Comparison of ENCODE assay signal across 23 mouse cellular contexts in the genomic region with DNA sequence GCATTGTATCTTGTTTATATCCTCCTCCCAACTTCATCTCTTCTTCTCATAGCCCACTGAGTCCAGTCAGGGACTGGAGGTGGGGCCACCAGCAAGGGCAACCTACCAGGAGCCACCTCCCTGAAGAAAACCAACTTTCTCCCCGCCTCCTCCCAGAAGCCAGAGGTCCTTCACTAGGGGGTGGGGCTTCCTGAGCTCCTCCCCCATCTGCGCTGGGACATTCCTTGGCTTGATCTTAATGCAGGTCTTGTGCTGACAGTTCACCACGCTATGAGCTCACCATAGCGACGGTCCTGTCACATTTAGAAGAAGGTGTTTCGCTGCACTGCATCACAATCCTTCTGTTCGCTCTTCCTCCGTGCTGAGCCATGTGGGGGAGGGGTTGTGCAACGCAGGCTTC.
DNase-seq lines count a peak whose midpoint lies in the region; ATAC-seq lines count a peak whose summit lies in the region.
"Had no signal": no experiment of that assay in that cellular context is flagged by ENCODE, and none has a peak within 500 bp of the region (broad histone marks: within the 10 kb centered on the region; RNA-seq: fewer than 3 reads in every experiment).

No protein-coding gene starts in this region.

- H3K4me3 ChIP-seq in midbrain, embryonic 11.5 days (ENCODE audit: low read depth, low read length), result no peak overlapping the region
- no peak overlapping the region for H3K4me3 ChIP-seq in midbrain, embryonic 16.5 days (ENCODE audit: low read depth, low read length)
- H3K4me3 ChIP-seq: embryonic facial prominence, embryonic 12.5 days; forebrain, embryonic 12.5 days; heart, adult 2 months; heart, embryonic 15.5 days; hindbrain, embryonic 10.5 days had no signal

- ATAC-seq in midbrain, embryonic 11.5 days (ENCODE audit: low FRiP score), result no peak
- no peak for ATAC-seq in midbrain, embryonic 16.5 days
- ATAC-seq: activated CD4-positive, CD25-positive, alpha-beta regulatory T cell, adult 4 months; forebrain, embryonic 16.5 days; intestine, embryonic 16.5 days had no signal

- H3K9ac ChIP-seq in midbrain, embryonic 11.5 days (ENCODE audit: low read length), result no peak overlapping the region
- no peak overlapping the region for H3K9ac ChIP-seq in midbrain, embryonic 16.5 days (ENCODE audit: low read depth, low read length)
- H3K9ac ChIP-seq: embryonic facial prominence, embryonic 12.5 days; forebrain, embryonic 12.5 days; heart, embryonic 15.5 days; hindbrain, embryonic 14.5 days had no signal

- H3K36me3 ChIP-seq in midbrain, embryonic 11.5 days (ENCODE audit: control insufficient read depth, insufficient read depth, low read length), result no peaks in the 10 kb centered on the region
- H3K36me3 ChIP-seq in midbrain, embryonic 16.5 days (ENCODE audit: control insufficient read depth, insufficient read depth, low read length), result no peaks in the 10 kb centered on the region
- H3K36me3 ChIP-seq: embryonic facial prominence, embryonic 12.5 days; forebrain, embryonic 12.5 days; G1E; heart, embryonic 15.5 days; hindbrain, embryonic 10.5 days had no signal

- DNase-seq in midbrain, embryonic 11.5 days (ENCODE audit: low spot score, missing footprints), result peak; percentile 53
- peak; percentile 94 for DNase-seq in R1 (ENCODE audit: low read depth, low spot score)
- DNase-seq in gastrocnemius, adult 8-10 months (ENCODE audit: low spot score in 2 of 2), result peak; percentile 64 to 81
- DNase-seq in skeletal muscle tissue, adult 2 months (ENCODE audit: low read depth, low spot score), result peak; percentile 93
- DNase-seq in spleen, postnatal 36 days (ENCODE audit: low spot score in 2 of 2), result no peak
- DNase-seq in heart, postnatal 4 days, result no peak
- DNase-seq: adrenal gland, postnatal 14 days; cerebellum, adult 11-12 months; cerebellum, adult 9-10 months; cerebellum, postnatal 25 days; heart, adult 2 months; heart, postnatal 14 days had no signal

- H3K27me3 ChIP-seq in midbrain, embryonic 11.5 days (ENCODE audit: control insufficient read depth, insufficient read depth, low read length), result no peaks in the 10 kb centered on the region
- H3K27me3 ChIP-seq in midbrain, embryonic 16.5 days (ENCODE audit: control insufficient read depth, insufficient read depth, low read depth, low read length), result no peaks in the 10 kb centered on the region
- H3K27me3 ChIP-seq: embryonic facial prominence, embryonic 12.5 days; forebrain, embryonic 12.5 days; heart, embryonic 15.5 days had no signal

- H3K9me3 ChIP-seq in midbrain, embryonic 11.5 days (ENCODE audit: control insufficient read depth, low read length), result no peaks in the 10 kb centered on the region
- peaks cover 10% of the 10 kb centered on the region for H3K9me3 ChIP-seq in midbrain, embryonic 16.5 days (replicated peaks; ENCODE audit: control insufficient read depth, low read length, poor library complexity, severe bottlenecking)
- H3K9me3 ChIP-seq: embryonic facial prominence, embryonic 12.5 days; forebrain, embryonic 12.5 days; heart, embryonic 15.5 days; hindbrain, embryonic 10.5 days had no signal

- no peak overlapping the region for H3K27ac ChIP-seq in midbrain, embryonic 11.5 days (ENCODE audit: low read depth, low read length)
- no peak overlapping the region for H3K27ac ChIP-seq in midbrain, embryonic 16.5 days (ENCODE audit: low read length)
- H3K27ac ChIP-seq: embryonic facial prominence, embryonic 12.5 days; forebrain, embryonic 12.5 days; heart, adult 2 months; heart, embryonic 15.5 days; hindbrain, embryonic 10.5 days; hindbrain, embryonic 14.5 days had no signal

- 72% methylated on average over 9 of the region's 9 CpGs for WGBS in midbrain, embryonic 11.5 days
- 62% methylated on average over 9 of the region's 9 CpGs for WGBS in midbrain, embryonic 16.5 days

- H3K4me2 ChIP-seq in midbrain, embryonic 11.5 days, result no peak overlapping the region
- H3K4me2 ChIP-seq in midbrain, embryonic 16.5 days (ENCODE audit: low read length), result no peak overlapping the region
- H3K4me2 ChIP-seq: embryonic facial prominence, embryonic 12.5 days; forebrain, embryonic 12.5 days; heart, embryonic 11.5 days; heart, embryonic 15.5 days; hindbrain, embryonic 14.5 days had no signal

- no peaks in the 10 kb centered on the region for H3K4me1 ChIP-seq in midbrain, embryonic 11.5 days (ENCODE audit: control insufficient read depth, insufficient read depth, low read length)
- no peaks in the 10 kb centered on the region for H3K4me1 ChIP-seq in midbrain, embryonic 16.5 days (ENCODE audit: control insufficient read depth, insufficient read depth, low read length)
- H3K4me1 ChIP-seq: embryonic facial prominence, embryonic 12.5 days; forebrain, embryonic 12.5 days; heart, embryonic 15.5 days; hindbrain, embryonic 10.5 days had no signal

Comparison
In these comparisons a context has a peak if more than half of its experiments do, and no peak if none do; other contexts are left out.
1. DNase-seq: peak in midbrain, embryonic 11.5 days (single experiment), R1 (single experiment), gastrocnemius, adult 8-10 months (2 of 2) and skeletal muscle tissue, adult 2 months (single experiment); none in spleen, postnatal 36 days (0 of 2) and heart, postnatal 4 days (single experiment).